Mouse (Mus musculus): Measurements from ENCODE around the gene Hrnr. TPM values are rescaled to one million over a fixed set of nuclear protein-coding genes. Genes with fewer than 3 reads are reported as not detected.
A peak's percentile ranks its signal among the peaks of the same experiment; 100 is the strongest.

Hrnr gene
- polyA plus RNA-seq, 1 experiment from 2014 or later: 0.05 TPM

- no peak overlapping the region for H3K4me3 ChIP-seq (replicated peaks; ENCODE audit: low read depth, low read length)
- H3K4me1 ChIP-seq (replicated peaks; ENCODE audit: insufficient read depth, low read length): no peaks in the 10 kb centered on the region
- no peaks in the 10 kb centered on the region for H3K36me3 ChIP-seq (ENCODE audit: insufficient read depth, low read length)
- no peak for TF ChIP-seq CTCF (IDR thresholded peaks at IDR 0.05; ENCODE audit: low read depth)
- H3K4me2 ChIP-seq (ENCODE audit: low read length): no peak overlapping the region
- peak overlapping the region; percentile 57 for H3K27ac ChIP-seq
- ATAC-seq (replicated peaks; ENCODE audit: low FRiP score, low read depth) (peak; percentile 46; the same call in 1 of the 2 replicates), DNase-seq (ENCODE audit: low spot score) (peak; percentile 12)
- H3K27me3 ChIP-seq (ENCODE audit: insufficient read depth, low read length): no peaks in the 10 kb centered on the region
- H3K9ac ChIP-seq (ENCODE audit: low read depth, low read length): no peak overlapping the region
- H3K9me3 ChIP-seq (replicated peaks; ENCODE audit: low read length): no peaks in the 10 kb centered on the region
- WGBS: 42% methylated on average over 3 of the region's 3 CpGs
These were observed 47.5 kb downstream of the Hrnr start for GRCm38 (mm10) chr3:93366966-93367575.

- no peaks in the 10 kb centered on the region for H3K4me1 ChIP-seq (replicated peaks; ENCODE audit: insufficient read depth, low read length)
- DNase-seq (ENCODE audit: low spot score) (no peak), ATAC-seq (replicated peaks; ENCODE audit: low FRiP score, low read depth) (no peak)
- no peaks in the 10 kb centered on the region for H3K9me3 ChIP-seq (replicated peaks; ENCODE audit: low read length)
- peak overlapping the region; percentile 57; the same call in 1 of the 2 replicates for H3K27ac ChIP-seq
- H3K36me3 ChIP-seq (ENCODE audit: insufficient read depth, low read length): no peaks in the 10 kb centered on the region
- no peak overlapping the region for H3K4me3 ChIP-seq (replicated peaks; ENCODE audit: low read depth, low read length)
- H3K9ac ChIP-seq (ENCODE audit: low read depth, low read length): no peak overlapping the region
- H3K4me2 ChIP-seq (ENCODE audit: low read length): no peak overlapping the region
- TF ChIP-seq CTCF (IDR thresholded peaks at IDR 0.05; ENCODE audit: low read depth): no peak
- 47% methylated on average over 1 of the region's 1 CpGs for WGBS
- H3K27me3 ChIP-seq (ENCODE audit: insufficient read depth, low read length): no peaks in the 10 kb centered on the region
These were observed 48.6 kb downstream of the Hrnr start for GRCm38 (mm10) chr3:93368171-93368570.

DNA sequence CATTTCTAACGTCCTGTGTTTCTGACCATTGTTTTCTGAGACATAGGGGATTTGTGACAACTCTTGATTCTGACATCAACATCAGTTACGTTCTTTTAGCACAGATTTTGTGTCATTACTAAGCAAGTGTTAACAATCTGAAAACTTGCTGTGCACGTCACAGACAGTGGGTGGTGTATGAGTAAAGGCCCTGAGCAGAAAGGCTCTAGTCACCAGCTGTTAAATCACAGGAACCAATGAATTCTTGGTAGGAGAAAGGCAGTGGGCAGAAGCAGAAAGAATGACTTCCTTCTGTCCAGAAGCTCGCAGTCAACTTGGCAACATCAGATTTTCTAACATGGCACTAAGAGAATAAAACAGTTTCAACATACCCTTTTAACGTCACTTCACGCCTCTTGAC, 53.9 kb downstream of the Hrnr start:
- H3K9ac ChIP-seq (ENCODE audit: low read depth, low read length): no peak overlapping the region
- no peak for TF ChIP-seq CTCF (IDR thresholded peaks at IDR 0.05; ENCODE audit: low read depth)
- no peak for DNase-seq (ENCODE audit: low spot score)

DNA sequence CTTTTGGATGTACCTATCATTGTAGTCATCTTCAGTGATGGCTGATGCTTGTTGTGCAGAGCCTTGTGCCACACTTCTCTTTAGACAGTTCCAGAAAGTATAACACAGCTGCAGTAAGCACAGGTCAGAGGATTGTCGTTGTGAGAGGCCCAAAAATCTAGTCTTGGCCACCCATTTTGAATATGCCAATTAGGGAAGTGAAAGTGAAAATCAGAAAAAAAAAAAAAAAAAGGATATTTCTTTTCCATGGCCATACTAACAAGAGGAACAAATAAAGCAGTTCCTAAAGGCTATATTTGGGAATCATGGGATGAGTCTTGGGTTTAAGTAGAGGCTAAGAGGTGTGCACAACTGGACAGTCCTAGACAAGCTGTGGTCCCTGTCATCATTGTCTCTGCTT, 55.6 kb downstream of the Hrnr start:
- Histone ChIP-seq H3K4me3 (replicated peaks; ENCODE audit: low read depth, low read length) (no peak overlapping the region), H3K9me3 (replicated peaks; ENCODE audit: low read length) (no peaks in the 10 kb centered on the region), H3K4me2 (ENCODE audit: low read length) (no peak overlapping the region), H3K4me1 (replicated peaks; ENCODE audit: insufficient read depth, low read length) (no peaks in the 10 kb centered on the region), H3K36me3 (ENCODE audit: insufficient read depth, low read length) (no peaks in the 10 kb centered on the region), H3K27me3 (ENCODE audit: insufficient read depth, low read length) (no peaks in the 10 kb centered on the region), H3K27ac (no peak overlapping the region), H3K9ac (ENCODE audit: low read depth, low read length) (no peak overlapping the region)
- no peak for DNase-seq (ENCODE audit: low spot score)
- 60% methylated on average over 1 of the region's 1 CpGs for WGBS
- no peak for TF ChIP-seq CTCF (IDR thresholded peaks at IDR 0.05; ENCODE audit: low read depth)
- no peak for ATAC-seq (replicated peaks; ENCODE audit: low FRiP score, low read depth)

More for the DNA sequence above, 53.9 kb downstream of the Hrnr start:
- WGBS: 81% methylated on average over 6 of the region's 6 CpGs
- no peak overlapping the region for H3K4me2 ChIP-seq (ENCODE audit: low read length)
- no peak for ATAC-seq (replicated peaks; ENCODE audit: low FRiP score, low read depth)
- H3K4me3 ChIP-seq (replicated peaks; ENCODE audit: low read depth, low read length): no peak overlapping the region
- no peaks in the 10 kb centered on the region for H3K9me3 ChIP-seq (replicated peaks; ENCODE audit: low read length)
- H3K36me3 ChIP-seq (ENCODE audit: insufficient read depth, low read length): no peaks in the 10 kb centered on the region
- H3K27me3 ChIP-seq (ENCODE audit: insufficient read depth, low read length): no peaks in the 10 kb centered on the region
- no peaks in the 10 kb centered on the region for H3K4me1 ChIP-seq (replicated peaks; ENCODE audit: insufficient read depth, low read length)
- H3K27ac ChIP-seq: no peak overlapping the region

- TF ChIP-seq CTCF (IDR thresholded peaks at IDR 0.05; ENCODE audit: low read depth): no peak
- ATAC-seq (replicated peaks; ENCODE audit: low FRiP score, low read depth) (no peak), DNase-seq (ENCODE audit: low spot score) (no peak)
- Histone ChIP-seq H3K9ac (ENCODE audit: low read depth, low read length) (no peak overlapping the region), H3K27ac (no peak overlapping the region), H3K9me3 (replicated peaks; ENCODE audit: low read length) (no peaks in the 10 kb centered on the region), H3K4me3 (replicated peaks; ENCODE audit: low read depth, low read length) (no peak overlapping the region), H3K27me3 (ENCODE audit: insufficient read depth, low read length) (no peaks in the 10 kb centered on the region), H3K4me2 (ENCODE audit: low read length) (no peak overlapping the region), H3K36me3 (ENCODE audit: insufficient read depth, low read length) (no peaks in the 10 kb centered on the region), H3K4me1 (replicated peaks; ENCODE audit: insufficient read depth, low read length) (no peaks in the 10 kb centered on the region)
- 86% methylated on average over 5 of the region's 5 CpGs for WGBS
These were observed 56.1 kb downstream of the Hrnr start for GRCm38 (mm10) chr3:93375601-93376000.

GRCm38 (mm10) chr3:93378146-93378545, 58.6 kb downstream of the Hrnr start:
- no peak overlapping the region for H3K27ac ChIP-seq
- no peaks in the 10 kb centered on the region for H3K9me3 ChIP-seq (replicated peaks; ENCODE audit: low read length)
- ATAC-seq (replicated peaks; ENCODE audit: low FRiP score, low read depth) (no peak), DNase-seq (ENCODE audit: low spot score) (no peak)
- no peak overlapping the region for H3K4me3 ChIP-seq (replicated peaks; ENCODE audit: low read depth, low read length)
- WGBS: 66% methylated on average over 4 of the region's 4 CpGs
- no peak for TF ChIP-seq CTCF (IDR thresholded peaks at IDR 0.05; ENCODE audit: low read depth)
- H3K27me3 ChIP-seq (ENCODE audit: insufficient read depth, low read length): no peaks in the 10 kb centered on the region
- no peak overlapping the region for H3K4me2 ChIP-seq (ENCODE audit: low read length)
- H3K9ac ChIP-seq (ENCODE audit: low read depth, low read length): no peak overlapping the region
- H3K36me3 ChIP-seq (ENCODE audit: insufficient read depth, low read length): no peaks in the 10 kb centered on the region
- H3K4me1 ChIP-seq (replicated peaks; ENCODE audit: insufficient read depth, low read length): no peaks in the 10 kb centered on the region

Other genes starting within 250 kb of the Hrnr start
- gene Crnn, start 175.0 kb upstream of the Hrnr start, polyA plus RNA-seq (2015; fragmentation: Nextera tagmentation; extraction: Ambion mirVana): not detected in 2 replicates
- gene Flg2, start 122.5 kb upstream of the Hrnr start, polyA plus RNA-seq (2015; fragmentation: Nextera tagmentation; extraction: Ambion mirVana): not detected in 2 replicates
- gene Flg, start 46.2 kb upstream of the Hrnr start, polyA plus RNA-seq (2015; fragmentation: Nextera tagmentation; extraction: Ambion mirVana): 0.28 and 0.32 TPM in 2 replicates
- 0.04 and 0.05 TPM in 2 replicates for gene Rptn, start 74.0 kb downstream of the Hrnr start, polyA plus RNA-seq (2015; fragmentation: Nextera tagmentation; extraction: Ambion mirVana)
- gene Tchh, start 122.6 kb downstream of the Hrnr start, polyA plus RNA-seq (2015; fragmentation: Nextera tagmentation; extraction: Ambion mirVana): 6.7 and 7.1 TPM in 2 replicates
- 0.28 and 0.33 TPM in 2 replicates for gene Tchhl1, start 149.0 kb downstream of the Hrnr start, polyA plus RNA-seq (2015; fragmentation: Nextera tagmentation; extraction: Ambion mirVana)
- 2,066 and 2,191 TPM in 2 replicates for gene S100a11, start 200.7 kb downstream of the Hrnr start, polyA plus RNA-seq (2015; fragmentation: Nextera tagmentation; extraction: Ambion mirVana)
- gene S100a10, start 235.3 kb downstream of the Hrnr start, polyA plus RNA-seq (2015; fragmentation: Nextera tagmentation; extraction: Ambion mirVana): 534 and 566 TPM in 2 replicates

Measured in kidney, postnatal 0 days (tissue).